Mouse (Mus musculus): ENCODE data around the gene Gpank1. TPM values are rescaled to one million over a fixed set of nuclear protein-coding genes. Genes with fewer than 3 reads are reported as not detected.
A peak's percentile ranks its signal among the peaks of the same experiment; 100 is the strongest.

Gene Gpank1
- polyA plus RNA-seq, 1 experiment = not detected

DNA sequence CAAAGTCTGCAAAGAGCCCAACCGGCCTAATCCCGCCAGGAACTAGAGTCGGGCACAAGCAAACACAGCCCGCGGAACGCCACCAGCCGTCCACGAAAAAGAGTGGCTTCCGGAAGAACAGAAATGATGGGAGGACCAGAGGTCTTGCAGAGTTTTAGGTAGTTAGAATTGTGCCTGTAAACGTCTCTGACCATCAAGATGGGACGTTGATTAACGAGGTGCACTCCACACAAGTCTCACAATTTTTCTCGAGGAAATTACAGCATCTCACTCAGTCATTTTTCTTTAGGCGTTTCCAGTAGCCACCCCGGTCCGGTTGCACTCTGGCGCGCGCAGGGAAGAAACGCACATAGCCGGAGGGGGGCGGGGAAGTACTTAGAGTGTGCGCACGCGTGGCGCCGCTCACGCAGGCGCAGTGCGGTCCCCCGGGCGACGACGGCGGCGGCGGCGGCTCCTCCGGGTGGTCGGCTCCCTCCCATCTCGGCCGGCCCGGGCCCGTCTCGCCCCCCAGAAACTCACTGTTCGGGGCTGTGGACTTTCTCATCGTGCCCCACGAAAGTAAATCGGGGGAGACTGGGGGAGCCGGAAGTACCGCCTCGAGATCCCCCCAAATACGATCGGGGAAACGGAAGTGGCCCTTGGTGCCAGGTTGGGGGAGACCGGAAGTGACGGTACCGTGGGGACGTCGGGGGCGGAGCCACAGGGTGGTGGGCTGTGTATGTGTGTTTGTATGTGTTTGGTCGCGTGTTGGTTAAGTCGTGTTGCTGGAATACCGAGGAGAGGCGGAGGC is 13.7 kb downstream of the Gpank1 start, which contains the start of gene Bag6:
Gene Bag6 (plus strand): TSS at position 378 of the 790 bp plus-strand sequence.
- H3K4me1 ChIP-seq (ENCODE audit: control insufficient read depth, insufficient read depth, low read length) = peaks cover 2% of the 10 kb centered on the region
- WGBS = under 1% methylated on average over 66 of the region's 66 CpGs
- H3K27ac ChIP-seq (ENCODE audit: insufficient read depth, low read depth, low read length) = peak within 1 kb of the TSS; percentile 83
- peak within 1 kb of the TSS; percentile 81 for H3K4me3 ChIP-seq (ENCODE audit: insufficient read depth, low read depth, low read length)
- TF ChIP-seq POLR2A (IDR thresholded peaks at IDR 0.05; ENCODE audit: insufficient read depth, low read depth, low read length) (peak; percentile 39; the same call in 1 of the 2 replicates), CTCF (IDR thresholded peaks at IDR 0.05; ENCODE audit: insufficient read depth, low read depth, low read length) (no peak)

DNA sequence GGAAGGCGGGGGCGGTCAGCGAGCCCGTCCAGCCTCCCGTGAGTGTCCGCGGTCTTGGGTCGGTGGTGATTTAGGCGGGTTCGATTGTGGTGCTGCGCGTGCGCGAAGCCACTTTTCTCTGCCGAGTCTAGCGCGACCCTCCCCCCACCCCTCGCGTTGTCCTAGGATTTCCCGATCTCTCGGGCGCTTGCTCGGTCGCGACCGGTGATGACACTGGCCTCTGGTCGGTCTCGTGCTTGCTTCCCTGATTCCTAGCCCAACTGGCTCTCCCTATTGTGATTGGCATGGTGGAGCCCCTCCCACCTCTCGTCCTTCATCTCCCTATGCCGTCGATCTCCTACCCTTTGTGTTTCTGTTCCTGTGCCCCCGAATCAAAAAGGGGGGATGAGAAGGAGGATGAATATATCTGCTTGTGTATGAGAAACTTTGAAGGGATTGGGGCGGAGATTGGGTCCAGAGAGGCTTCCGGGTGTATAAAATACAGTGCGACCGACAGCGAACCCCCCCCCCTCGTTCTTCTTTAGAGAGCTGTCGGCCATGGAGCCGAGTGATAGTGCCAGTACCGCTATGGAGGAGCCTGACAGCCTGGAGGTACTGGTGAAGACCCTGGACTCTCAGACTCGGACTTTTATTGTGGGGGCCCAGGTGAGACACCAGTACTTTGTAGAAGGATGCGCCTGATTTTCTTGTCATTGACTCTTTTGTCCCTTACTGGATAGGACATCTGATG is 14.5 kb downstream of the Gpank1 start:
- Histone ChIP-seq H3K4me1 (ENCODE audit: control insufficient read depth, insufficient read depth, low read length) (peaks cover 2% of the 10 kb centered on the region), H3K4me3 (ENCODE audit: insufficient read depth, low read depth, low read length) (peak overlapping the region; percentile 81), H3K27ac (ENCODE audit: insufficient read depth, low read depth, low read length) (peak overlapping the region; percentile 83)
- WGBS = under 1% methylated on average over 43 of the region's 43 CpGs
- TF ChIP-seq POLR2A (IDR thresholded peaks at IDR 0.05; ENCODE audit: insufficient read depth, low read depth, low read length) (no peak), CTCF (IDR thresholded peaks at IDR 0.05; ENCODE audit: insufficient read depth, low read depth, low read length) (no peak)

DNA sequence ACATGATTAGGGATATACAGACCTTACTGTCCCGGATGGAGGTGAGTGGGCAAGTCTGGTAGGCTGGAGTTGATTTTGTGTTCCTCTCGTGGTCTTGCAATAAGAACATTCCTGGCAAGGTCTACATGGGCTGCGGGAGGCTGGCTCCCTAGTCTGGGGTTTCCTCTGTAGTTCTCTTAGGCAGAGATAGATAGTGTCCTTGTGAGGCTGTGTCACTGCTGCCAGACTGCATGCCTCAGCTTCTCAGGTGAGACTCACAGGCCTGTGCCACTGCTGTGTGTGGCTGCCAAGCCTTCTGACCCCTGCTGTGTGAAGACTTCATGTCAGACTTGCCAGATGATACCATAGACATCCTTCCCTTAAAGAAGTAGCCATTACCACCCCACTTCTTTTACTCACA is 18.0 kb downstream of the Gpank1 start:
- 94% methylated on average over 3 of the region's 3 CpGs for WGBS
- H3K27ac ChIP-seq (ENCODE audit: insufficient read depth, low read depth, low read length) = no peak overlapping the region
- peaks cover 2% of the 10 kb centered on the region for H3K4me1 ChIP-seq (ENCODE audit: control insufficient read depth, insufficient read depth, low read length)
- H3K4me3 ChIP-seq (ENCODE audit: insufficient read depth, low read depth, low read length) = no peak overlapping the region
- TF ChIP-seq CTCF (IDR thresholded peaks at IDR 0.05; ENCODE audit: insufficient read depth, low read depth, low read length) = no peak
- TF ChIP-seq POLR2A (IDR thresholded peaks at IDR 0.05; ENCODE audit: insufficient read depth, low read depth, low read length) = no peak

DNA sequence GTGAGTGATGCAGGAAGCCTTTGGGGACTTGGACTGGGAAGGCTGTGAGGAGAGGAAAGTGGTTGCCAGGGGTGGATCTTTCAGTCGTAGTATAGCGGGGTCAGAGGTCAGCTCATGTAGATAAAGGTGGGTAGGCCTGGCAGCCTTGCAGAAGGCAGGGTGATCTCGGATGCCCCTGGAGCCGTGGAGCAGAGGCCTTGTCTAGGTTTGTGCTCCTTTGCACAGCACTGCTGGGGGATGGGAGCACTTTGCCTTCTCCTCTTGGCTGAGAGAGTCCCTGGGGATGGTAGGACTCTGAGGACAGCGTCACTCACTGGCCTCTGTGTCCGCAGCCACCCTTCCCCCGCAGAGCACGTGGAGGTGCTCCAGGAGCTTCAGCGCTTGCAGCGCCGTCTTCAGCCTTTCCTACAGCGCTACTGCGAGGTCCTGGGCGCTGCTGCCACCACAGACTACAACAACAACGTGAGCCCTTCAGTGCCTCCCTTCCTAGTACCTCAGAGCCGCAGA is 19.3 kb downstream of the Gpank1 start:
- whole genome bisulfite sequencing = 80% methylated on average over 16 of the region's 16 CpGs

DNA sequence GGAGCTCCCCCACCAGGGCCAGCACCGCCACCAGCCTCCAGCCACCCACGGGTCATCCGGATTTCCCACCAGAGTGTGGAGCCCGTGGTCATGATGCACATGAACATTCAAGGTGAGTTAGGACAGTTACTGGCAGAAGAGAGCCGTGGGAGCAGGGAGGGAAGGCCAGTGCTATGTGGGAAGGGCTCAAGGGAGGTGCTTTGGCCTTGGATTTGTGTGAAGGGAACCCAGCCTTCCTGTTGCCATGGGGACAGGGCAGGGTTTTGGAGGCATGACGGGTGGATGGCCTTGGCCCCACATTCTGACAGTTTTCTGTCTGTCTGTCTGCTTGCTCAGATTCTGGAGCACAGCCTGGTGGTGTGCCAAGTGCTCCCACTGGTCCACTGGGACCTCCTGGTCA is 20.7 kb downstream of the Gpank1 start:
- H3K4me1 ChIP-seq (ENCODE audit: control insufficient read depth, insufficient read depth, low read length) = peaks cover 2% of the 10 kb centered on the region
- no peak overlapping the region for H3K4me3 ChIP-seq (ENCODE audit: insufficient read depth, low read depth, low read length)
- no peak for TF ChIP-seq CTCF (IDR thresholded peaks at IDR 0.05; ENCODE audit: insufficient read depth, low read depth, low read length)
- no peak for TF ChIP-seq POLR2A (IDR thresholded peaks at IDR 0.05; ENCODE audit: insufficient read depth, low read depth, low read length)
- H3K27ac ChIP-seq (ENCODE audit: insufficient read depth, low read depth, low read length) = no peak overlapping the region
- 84% methylated on average over 6 of the region's 6 CpGs for WGBS

More for the DNA sequence above, 19.3 kb downstream of the Gpank1 start:
- Histone ChIP-seq H3K4me3 (ENCODE audit: insufficient read depth, low read depth, low read length) (no peak overlapping the region), H3K4me1 (ENCODE audit: control insufficient read depth, insufficient read depth, low read length) (peaks cover 2% of the 10 kb centered on the region), H3K27ac (ENCODE audit: insufficient read depth, low read depth, low read length) (no peak overlapping the region)
- TF ChIP-seq POLR2A (IDR thresholded peaks at IDR 0.05; ENCODE audit: insufficient read depth, low read depth, low read length) (no peak), CTCF (IDR thresholded peaks at IDR 0.05; ENCODE audit: insufficient read depth, low read depth, low read length) (no peak)

DNA sequence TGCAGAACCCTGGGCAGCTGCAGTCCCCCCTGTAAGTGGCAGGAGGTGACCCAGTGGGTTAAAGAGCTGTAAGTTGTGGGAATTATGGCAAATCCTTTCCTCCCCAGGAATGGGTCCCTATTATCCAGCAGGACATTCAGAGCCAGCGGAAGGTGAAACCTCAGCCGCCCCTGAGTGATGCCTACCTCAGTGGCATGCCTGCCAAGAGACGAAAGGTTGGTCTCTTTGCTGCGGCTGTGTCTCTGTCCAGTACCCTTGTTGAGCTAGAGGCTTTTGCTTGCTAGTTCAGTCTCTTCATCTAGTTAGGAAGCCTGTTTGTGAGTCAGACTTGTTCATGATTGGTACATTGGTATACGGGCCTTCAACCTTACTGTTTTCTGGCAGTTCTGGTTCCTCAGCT is 24.9 kb downstream of the Gpank1 start:
- no peaks in the 10 kb centered on the region for H3K4me1 ChIP-seq (ENCODE audit: control insufficient read depth, insufficient read depth, low read length)
- H3K4me3 ChIP-seq (ENCODE audit: insufficient read depth, low read depth, low read length) = no peak overlapping the region
- 73% methylated on average over 5 of the region's 5 CpGs for WGBS
- no peak overlapping the region for H3K27ac ChIP-seq (ENCODE audit: insufficient read depth, low read depth, low read length)
- TF ChIP-seq CTCF (IDR thresholded peaks at IDR 0.05; ENCODE audit: insufficient read depth, low read depth, low read length) (no peak), POLR2A (IDR thresholded peaks at IDR 0.05; ENCODE audit: insufficient read depth, low read depth, low read length) (no peak)

DNA sequence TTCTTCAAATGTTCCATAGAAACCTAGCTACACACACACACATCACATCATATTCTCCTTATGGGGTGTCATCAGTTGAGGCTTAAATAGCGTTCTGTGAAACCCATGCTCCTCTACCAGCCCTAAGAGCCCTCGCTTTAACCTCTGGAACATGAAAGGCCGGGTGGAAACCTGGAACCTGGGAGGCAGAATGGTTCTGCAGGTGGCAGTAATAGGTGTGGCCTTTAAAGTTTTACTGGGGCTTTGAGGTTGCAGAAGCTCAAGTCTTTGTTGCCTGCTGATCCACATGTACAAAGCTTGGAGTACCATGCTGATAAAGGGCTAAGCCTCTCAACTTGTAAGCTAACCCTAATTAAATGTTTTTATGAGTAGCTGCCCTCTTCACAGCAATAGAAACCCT is 26.1 kb downstream of the Gpank1 start:
- H3K27ac ChIP-seq (ENCODE audit: insufficient read depth, low read depth, low read length) = no peak overlapping the region
- TF ChIP-seq POLR2A (IDR thresholded peaks at IDR 0.05; ENCODE audit: insufficient read depth, low read depth, low read length) (no peak), CTCF (IDR thresholded peaks at IDR 0.05; ENCODE audit: insufficient read depth, low read depth, low read length) (no peak)
- WGBS = 54% methylated on average over 3 of the region's 3 CpGs
- H3K4me3 ChIP-seq (ENCODE audit: insufficient read depth, low read depth, low read length) = no peak overlapping the region
- H3K4me1 ChIP-seq (ENCODE audit: control insufficient read depth, insufficient read depth, low read length) = no peaks in the 10 kb centered on the region

DNA sequence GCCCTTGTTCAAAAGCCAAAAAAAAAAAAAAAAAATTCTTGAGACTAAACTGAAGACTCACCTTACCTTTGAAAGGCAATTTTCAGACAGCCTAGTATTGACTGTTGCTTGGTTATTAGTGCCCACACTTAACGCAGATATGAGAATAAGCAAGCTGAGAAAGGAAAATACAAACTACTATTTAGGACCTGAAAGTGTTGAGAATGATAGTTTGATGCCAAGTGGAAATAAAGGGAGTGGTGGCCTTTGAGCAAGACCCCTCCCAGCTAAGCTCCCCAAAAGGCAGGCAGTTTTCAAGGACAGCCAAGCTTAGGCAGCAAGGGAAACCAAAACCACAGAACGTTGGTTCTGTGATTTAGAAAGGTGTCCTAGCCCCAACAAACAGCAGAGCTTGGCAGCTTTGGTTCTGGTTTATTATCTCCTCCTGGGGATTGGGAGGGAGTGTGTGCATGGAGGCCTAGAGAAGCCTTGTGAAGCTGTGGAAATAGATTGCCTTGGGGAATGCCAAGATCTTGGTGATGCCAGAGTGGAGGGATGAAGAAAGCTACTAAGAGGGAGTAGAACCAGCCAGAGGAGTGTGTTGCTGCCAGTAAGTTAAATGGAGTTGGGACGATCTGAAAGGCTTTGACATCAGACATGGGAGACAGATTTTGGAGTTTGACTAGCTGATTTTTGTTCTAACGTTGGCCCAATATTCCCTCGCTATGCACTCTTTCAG is 26.8 kb downstream of the Gpank1 start:
- Histone ChIP-seq H3K27ac (ENCODE audit: insufficient read depth, low read depth, low read length) (no peak overlapping the region), H3K4me3 (ENCODE audit: insufficient read depth, low read depth, low read length) (no peak overlapping the region), H3K4me1 (ENCODE audit: control insufficient read depth, insufficient read depth, low read length) (no peaks in the 10 kb centered on the region)
- TF ChIP-seq POLR2A (IDR thresholded peaks at IDR 0.05; ENCODE audit: insufficient read depth, low read depth, low read length) (no peak), CTCF (IDR thresholded peaks at IDR 0.05; ENCODE audit: insufficient read depth, low read depth, low read length) (no peak)
- 42% methylated on average over 5 of the region's 5 CpGs for WGBS

All from olfactory bulb, adult 2 months (tissue).